Mouse (Mus musculus) embryonic facial prominence, embryonic 12.5 days (tissue): Measurements from ENCODE around the gene Hoxc8. TPM values are rescaled to one million over a fixed set of nuclear protein-coding genes. Genes with fewer than 3 reads are reported as not detected.

Experiments
- ATAC-seq: fragments of 200-750 bp; cut with Nextera tagmentation; 2 replicates; pipeline ENCODE4 v1.8.0; 2017; ENCODE audit not compliant: insufficient number of reproducible peaks, insufficient read depth, low FRiP score, low TSS enrichment
- H3K27ac ChIP-seq: fragments of 300-500 bp; sonication (generic); 2 replicates; pipeline ENCODE4 v1.5.1; 2016; ENCODE audit warnings: mild to moderate bottlenecking
- H3K27me3 ChIP-seq: fragments of 300-500 bp; sonication (generic); 2 replicates; pipeline ENCODE4 v1.6.1; 2016; ENCODE audit warnings: mild to moderate bottlenecking, moderate library complexity
- H3K36me3 ChIP-seq: fragments of 300-500 bp; sonication (generic); 2 replicates; pipeline ENCODE4 v1.6.1; 2016; ENCODE audit warnings: mild to moderate bottlenecking
- H3K4me1 ChIP-seq: fragments of 300-500 bp; sonication (generic); 2 replicates; pipeline ENCODE4 v1.6.1; 2016
- H3K4me2 ChIP-seq: fragments of 300-500 bp; sonication (generic); replicated peaks from 2 replicates; pipeline ENCODE4 v1.6.1; 2016; ENCODE audit warnings: mild to moderate bottlenecking, moderate library complexity
- H3K4me3 ChIP-seq: fragments of 300-500 bp; sonication (generic); 2 replicates; pipeline ENCODE4 v1.5.1; 2016; ENCODE audit warnings: mild to moderate bottlenecking
- H3K9ac ChIP-seq: fragments of 300-500 bp; sonication (generic); 2 replicates; pipeline ENCODE4 v1.6.1; 2016; ENCODE audit warnings: mild to moderate bottlenecking, moderate library complexity
- H3K9me3 ChIP-seq: fragments of 300-500 bp; sonication (generic); 2 replicates; pipeline ENCODE4 v1.6.1; 2016; ENCODE audit warnings: mild to moderate bottlenecking, moderate library complexity
- WGBS: fragments of 180-500 bp; shearing (Covaris S2); methylation state at CpG from one replicate; pipeline ENCODE4 v1.1.7; 2016; 5-methylcytosine and 5-hydroxymethylcytosine counted together
- polyA plus RNA-seq: library from polyadenylated mRNA; unstranded; fragments of >200 nt; fragmentation: Nextera tagmentation; extraction: Ambion mirVana; gene quantifications from 2 replicates; pipeline ENCODE4 v1.2.1, GENCODE M21; 2016

Gene Hoxc8
- not detected in 2 replicates for polyA plus RNA-seq

- no peaks in the 10 kb centered on the region for H3K36me3 ChIP-seq
- no peak within 1 kb of the TSS for H3K27ac ChIP-seq
- peaks cover 98% of the 10 kb centered on the region for H3K27me3 ChIP-seq
- 0 out of 2 replicates have a peak, but pooled peaks cover 4% of the 10 kb centered on the region for H3K4me1 ChIP-seq
- no peak within 1 kb of the TSS for H3K4me3 ChIP-seq
- H3K9me3 ChIP-seq = no peaks in the 10 kb centered on the region
- WGBS = 2% methylated on average over 52 of the region's 69 CpGs
- no peak within 1 kb of the TSS for H3K4me2 ChIP-seq
- no peak for ATAC-seq
- H3K9ac ChIP-seq = no peak within 1 kb of the TSS
Observed at GRCm38 (mm10) chr15:102990461-102991397, at the start of gene Hoxc8. Gene Hoxc8 (plus strand): TSS chr15:102990607.

- H3K9ac ChIP-seq = no peak overlapping the region
- no peak overlapping the region for H3K4me3 ChIP-seq
- no peak overlapping the region for H3K4me2 ChIP-seq
- H3K27me3 ChIP-seq = peaks cover 98% of the 10 kb centered on the region
- H3K4me1 ChIP-seq = no peaks in the 10 kb centered on the region
- no peak for ATAC-seq
- no peaks in the 10 kb centered on the region for H3K9me3 ChIP-seq
- H3K27ac ChIP-seq = no peak overlapping the region
- WGBS = under 1% methylated on average over 49 of the region's 53 CpGs
- no peaks in the 10 kb centered on the region for H3K36me3 ChIP-seq
Observed at GRCm38 (mm10) chr15:102942739-102943467, 47.5 kb upstream of the Hoxc8 start.

- H3K36me3 ChIP-seq = no peaks in the 10 kb centered on the region
- H3K9me3 ChIP-seq = no peaks in the 10 kb centered on the region
- ATAC-seq = no peak
- no peak overlapping the region for H3K4me3 ChIP-seq
- no peak overlapping the region for H3K27ac ChIP-seq
- H3K4me2 ChIP-seq = no peak overlapping the region
- no peak overlapping the region for H3K9ac ChIP-seq
- 0% methylated on average over 5 of the region's 5 CpGs for WGBS
- peaks cover 98% of the 10 kb centered on the region for H3K27me3 ChIP-seq
- no peaks in the 10 kb centered on the region for H3K4me1 ChIP-seq
Observed at GRCm38 (mm10) chr15:102943468-102943813, 47.0 kb upstream of the Hoxc8 start.

GRCm38 (mm10) chr15:102945185-102946077 lies 45.0 kb upstream of the Hoxc8 start:
- H3K36me3 ChIP-seq = no peaks in the 10 kb centered on the region
- H3K27me3 ChIP-seq = peaks cover 98% of the 10 kb centered on the region
- H3K4me3 ChIP-seq = no peak overlapping the region
- H3K4me1 ChIP-seq = no peaks in the 10 kb centered on the region
- no peak overlapping the region for H3K4me2 ChIP-seq
- no peaks in the 10 kb centered on the region for H3K9me3 ChIP-seq
- no peak overlapping the region for H3K9ac ChIP-seq
- H3K27ac ChIP-seq = no peak overlapping the region
- ATAC-seq = no peak
- WGBS = 11% methylated on average over 22 of the region's 22 CpGs

- Histone ChIP-seq H3K4me1 (no peaks in the 10 kb centered on the region), H3K27ac (no peak overlapping the region), H3K9me3 (no peaks in the 10 kb centered on the region), H3K36me3 (no peaks in the 10 kb centered on the region), H3K4me3 (no peak overlapping the region), H3K4me2 (no peak overlapping the region), H3K27me3 (peaks cover 98% of the 10 kb centered on the region), H3K9ac (no peak overlapping the region)
- WGBS = 1% methylated on average over 9 of the region's 9 CpGs
- ATAC-seq = no peak
Observed at GRCm38 (mm10) chr15:102947276-102947675, 43.1 kb upstream of the Hoxc8 start.

GRCm38 (mm10) chr15:102948842-102949241 lies 41.6 kb upstream of the Hoxc8 start:
- H3K4me3 ChIP-seq = no peak overlapping the region
- no peak for ATAC-seq
- no peaks in the 10 kb centered on the region for H3K4me1 ChIP-seq
- H3K9me3 ChIP-seq = no peaks in the 10 kb centered on the region
- WGBS = 12% methylated on average over 2 of the region's 2 CpGs
- H3K27ac ChIP-seq = no peak overlapping the region
- no peak overlapping the region for H3K4me2 ChIP-seq
- H3K9ac ChIP-seq = no peak overlapping the region
- no peaks in the 10 kb centered on the region for H3K36me3 ChIP-seq
- peaks cover 98% of the 10 kb centered on the region for H3K27me3 ChIP-seq

- 3% methylated on average over 20 of the region's 20 CpGs for WGBS
- Histone ChIP-seq H3K4me3 (no peak overlapping the region), H3K36me3 (no peaks in the 10 kb centered on the region), H3K9ac (no peak overlapping the region), H3K27ac (no peak overlapping the region), H3K9me3 (no peaks in the 10 kb centered on the region), H3K4me1 (no peaks in the 10 kb centered on the region), H3K27me3 (peaks cover 99% of the 10 kb centered on the region), H3K4me2 (no peak overlapping the region)
- ATAC-seq = no peak
Observed at GRCm38 (mm10) chr15:102949696-102950095, 40.7 kb upstream of the Hoxc8 start.

- Histone ChIP-seq H3K4me1 (0 out of 2 replicates have a peak, but pooled peaks cover 2% of the 10 kb centered on the region), H3K9ac (no peak overlapping the region), H3K36me3 (no peaks in the 10 kb centered on the region), H3K27me3 (peaks cover 99% of the 10 kb centered on the region), H3K9me3 (no peaks in the 10 kb centered on the region), H3K27ac (no peak overlapping the region), H3K4me3 (no peak overlapping the region), H3K4me2 (no peak overlapping the region)
- no peak for ATAC-seq
- WGBS = 11% methylated on average over 2 of the region's 2 CpGs
Observed at GRCm38 (mm10) chr15:102950877-102951276, 39.5 kb upstream of the Hoxc8 start.

GRCm38 (mm10) chr15:102953561-102953960 lies 36.8 kb upstream of the Hoxc8 start:
- Histone ChIP-seq H3K4me1 (0 out of 2 replicates have a peak, but pooled peaks cover 2% of the 10 kb centered on the region), H3K9me3 (no peaks in the 10 kb centered on the region), H3K9ac (no peak overlapping the region), H3K4me2 (no peak overlapping the region), H3K27me3 (peaks cover 100% of the 10 kb centered on the region), H3K4me3 (no peak overlapping the region), H3K27ac (no peak overlapping the region), H3K36me3 (no peaks in the 10 kb centered on the region)
- WGBS = 4% methylated on average over 6 of the region's 6 CpGs
- ATAC-seq = no peak

GRCm38 (mm10) chr15:102954192-102955006 lies 36.0 kb upstream of the Hoxc8 start, which contains the start of gene Hoxc11:
Gene Hoxc11 (plus strand): TSS chr15:102954427.
- ATAC-seq = no peak
- Histone ChIP-seq H3K36me3 (no peaks in the 10 kb centered on the region), H3K4me3 (no peak within 1 kb of the TSS), H3K9me3 (no peaks in the 10 kb centered on the region), H3K4me1 (0 out of 2 replicates have a peak, but pooled peaks cover 2% of the 10 kb centered on the region), H3K9ac (no peak within 1 kb of the TSS), H3K4me2 (no peak within 1 kb of the TSS), H3K27me3 (peaks cover 98% of the 10 kb centered on the region), H3K27ac (no peak within 1 kb of the TSS)
- under 1% methylated on average over 56 of the region's 57 CpGs for WGBS
